Mouse (Mus musculus) cerebellum, adult 18-20 months (tissue): ENCODE data around the gene Rnf17.

Experiments used
- DNase-seq, 2 experiments: peaks; one replicate each; pipeline ENCODE4 v3.0.0; 2021

Rnf17 gene

GRCm38 (mm10) chr14:56512084-56512483, 109.7 kb downstream of the Rnf17 start:
- DNase-seq = no peak

- DNase-seq = no peak
These were observed 112.4 kb downstream of the Rnf17 start for GRCm38 (mm10) chr14:56514775-56515174.

GRCm38 (mm10) chr14:56530788-56531187, 128.4 kb downstream of the Rnf17 start:
- peak; percentile 41 to 67 for DNase-seq

GRCm38 (mm10) chr14:56544946-56545345, 142.6 kb downstream of the Rnf17 start:
- peak; percentile 25 to 34 for DNase-seq

GRCm38 (mm10) chr14:56545491-56545890, 143.1 kb downstream of the Rnf17 start:
- no peak for DNase-seq

- DNase-seq = peak; percentile 79 to 89
These were observed 148.6 kb downstream of the Rnf17 start for GRCm38 (mm10) chr14:56550960-56551359.

DNA sequence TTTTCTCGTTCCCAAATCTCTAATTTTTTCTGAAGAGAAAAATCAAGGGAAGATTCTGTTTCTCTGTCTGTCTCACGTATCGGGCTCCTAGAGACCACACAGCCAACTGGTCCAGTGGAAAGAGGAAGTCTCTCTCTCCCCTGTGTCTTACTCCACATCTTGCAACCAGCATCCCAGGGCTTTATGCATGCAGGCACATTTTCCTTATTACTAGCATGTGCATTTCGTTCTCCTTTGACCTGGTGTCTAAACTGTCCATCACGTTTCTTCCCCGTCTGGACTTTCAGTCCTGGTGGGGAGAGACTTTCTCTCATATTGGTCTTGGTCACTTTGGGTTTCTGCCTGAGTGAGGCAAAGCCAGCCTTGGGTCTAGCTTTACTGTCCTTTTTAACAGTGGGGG, 150.5 kb downstream of the Rnf17 start:
- no peak for DNase-seq

DNA sequence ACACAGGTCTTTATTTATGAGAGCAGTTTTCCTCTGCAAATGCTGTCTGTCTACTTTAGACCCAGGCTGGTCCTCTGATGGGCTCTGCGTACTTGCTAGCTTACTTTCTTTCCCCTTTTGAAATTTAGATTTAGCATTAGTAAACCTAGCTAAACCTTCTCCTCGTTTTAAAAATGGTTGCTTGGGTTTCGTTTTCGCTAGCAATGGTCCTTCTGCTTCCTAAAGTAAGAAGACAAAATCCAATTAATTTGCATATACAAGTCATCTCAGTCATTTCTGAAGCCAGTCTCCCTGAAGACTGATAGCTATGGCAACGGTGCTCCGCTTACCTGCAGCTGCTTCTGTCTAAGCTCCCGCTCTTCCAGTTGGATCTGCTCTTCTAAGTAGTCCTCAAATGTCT, 150.9 kb downstream of the Rnf17 start:
- no peak for DNase-seq

GRCm38 (mm10) chr14:56554716-56555115, 152.3 kb downstream of the Rnf17 start:
- no peak for DNase-seq

- no peak for DNase-seq
These were observed 156.8 kb downstream of the Rnf17 start for GRCm38 (mm10) chr14:56559134-56559533.

- DNase-seq = no peak
These were observed 165.1 kb downstream of the Rnf17 start for GRCm38 (mm10) chr14:56567476-56567875.

DNA sequence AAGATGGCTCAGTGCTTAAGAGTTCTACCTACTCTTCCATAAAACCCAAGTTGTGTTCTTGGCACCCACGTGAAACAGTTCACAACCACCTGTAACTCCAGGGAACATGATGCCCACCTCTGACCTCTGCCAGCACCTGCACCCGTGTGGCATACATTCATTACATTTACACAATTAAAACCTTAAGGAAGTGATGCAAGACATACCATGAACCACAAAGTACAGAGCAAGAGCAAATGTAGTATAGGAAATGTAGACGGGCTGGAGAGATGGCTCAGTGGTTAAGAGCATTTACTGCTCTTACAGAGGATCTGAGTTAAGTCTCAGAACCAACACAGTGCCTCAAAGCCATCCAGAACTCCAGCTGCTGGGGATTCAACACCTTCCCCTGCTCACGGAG, 166.7 kb downstream of the Rnf17 start:
- DNase-seq = no peak

- peak; percentile 95 to 96 for DNase-seq
These were observed 169.1 kb downstream of the Rnf17 start for GRCm38 (mm10) chr14:56571310-56572093.

- DNase-seq = no peak
These were observed 170.2 kb downstream of the Rnf17 start for GRCm38 (mm10) chr14:56572546-56572945.
